Mouse (Mus musculus) ES-E14 (cell line): ENCODE results near the gene Castor2. TPM values are rescaled to one million over a fixed set of nuclear protein-coding genes. Genes with fewer than 3 reads are reported as not detected.

Experiments
- DNase-seq: peaks from one replicate; pipeline ENCODE4 v3.0.0-alpha.2; 2013; ENCODE audit warnings: low read depth, low spot score
- H3K27ac ChIP-seq: 2 replicates; pipeline ENCODE4 v1.5.1; 2012; ENCODE audit warnings: low read depth, mild to moderate bottlenecking, low read length, moderate library complexity, mixed read lengths; ENCODE audit not compliant: poor library complexity, insufficient read depth, severe bottlenecking
- H3K36me3 ChIP-seq: 2 replicates; pipeline ENCODE4 v1.6.1; 2012; ENCODE audit warnings: mild to moderate bottlenecking, low read length, moderate library complexity, mixed read lengths; ENCODE audit not compliant: control insufficient read depth, poor library complexity, insufficient read depth, severe bottlenecking
- H3K4me1 ChIP-seq, 2 experiments: fragments of 150-350 bp in 1 of 2; sonication (generic) in 1 of 2; 2 replicates each; pipeline ENCODE4 v1.6.1; 2012; ENCODE audit warnings: low read length in 2 of 2, mild to moderate bottlenecking in 1 of 2, mixed read lengths in 1 of 2; ENCODE audit not compliant: control insufficient read depth in 2 of 2, insufficient read depth in 2 of 2, poor library complexity in 1 of 2
- H3K4me3 ChIP-seq, 2 experiments: fragments of 150-350 bp in 1 of 2; sonication (generic) in 1 of 2; 2 replicates each; pipeline ENCODE4 v1.5.1; 2012; ENCODE audit warnings: low read length in 2 of 2, low read depth in 1 of 2, mild to moderate bottlenecking in 1 of 2, mixed read lengths in 1 of 2; ENCODE audit not compliant: insufficient read depth in 1 of 2, poor library complexity in 1 of 2, severe bottlenecking in 1 of 2
- H3K9ac ChIP-seq: 2 replicates; pipeline ENCODE4 v1.6.1; 2012; ENCODE audit warnings: low read depth, mild to moderate bottlenecking, low read length, mixed read lengths; ENCODE audit not compliant: poor library complexity, insufficient read depth, severe bottlenecking
- H3K9me3 ChIP-seq: fragments of 150-350 bp; sonication (generic); 2 replicates; pipeline ENCODE4 v1.6.1; 2012; ENCODE audit warnings: low read depth, mild to moderate bottlenecking, low read length; ENCODE audit not compliant: control insufficient read depth, insufficient read depth
- CHD2 ChIP-seq: IDR thresholded peaks from 2 replicates; pipeline ENCODE4 v1.6.1; 2014; ENCODE audit warnings: mild to moderate bottlenecking, low read depth, low read length, inconsistent platforms
- HCFC1 ChIP-seq: IDR thresholded peaks from 2 replicates; pipeline ENCODE4 v1.6.1; 2012; ENCODE audit warnings: low read length, inconsistent platforms, borderline replicate concordance; ENCODE audit not compliant: insufficient read depth
- MAFK ChIP-seq: IDR thresholded peaks from 2 replicates; pipeline ENCODE4 v1.6.1; 2014; ENCODE audit warnings: mild to moderate bottlenecking, low read depth, low read length, inconsistent platforms; ENCODE audit not compliant: insufficient read depth
- ZC3H11A ChIP-seq: IDR thresholded peaks from 2 replicates; pipeline ENCODE4 v1.6.1; 2012; ENCODE audit warnings: low read depth, mild to moderate bottlenecking, inconsistent platforms, low read length, borderline replicate concordance
- ZNF384 ChIP-seq: IDR thresholded peaks from 2 replicates; pipeline ENCODE4 v1.6.1; 2012; ENCODE audit warnings: low read depth, low read length, inconsistent platforms
- in situ Hi-C, 2 experiments: fragments of 600-800 bp; cut with MboI; formaldehyde crosslinking; loops; one replicate each; pipeline ENCODE4 v1.15.1; 2025; ENCODE audit warnings: low sequenced_read_pairs in 2 of 2, inconsistent platforms in 1 of 2; ENCODE audit not compliant: unreplicated experiment in 2 of 2
- total RNA-seq: library from RNA; depleted of rRNA; stranded (reverse); fragments of 300-350 nt; gene quantifications from 2 replicates; pipeline ENCODE4 v1.2.3, GENCODE M21; 2012

Gene Castor2
- total RNA-seq, 1 experiment, result 2.2 TPM

GRCm38 (mm10) chr5:134063362-134064064 is 36.0 kb upstream of the Castor2 start:
- H3K36me3 ChIP-seq, result no peaks in the 10 kb centered on the region
- H3K4me3 ChIP-seq, result no peak overlapping the region
- H3K9ac ChIP-seq, result no peak overlapping the region
- H3K9me3 ChIP-seq, result no peaks in the 10 kb centered on the region
- H3K4me1 ChIP-seq, result no peaks in the 10 kb centered on the region
- in situ Hi-C loops, result no loop called here
- no peak overlapping the region for H3K27ac ChIP-seq
- peak; percentile 36; the same call in 1 of the 2 replicates for TF ChIP-seq ZC3H11A
- no peak for TF ChIP-seq MAFK
- peak; percentile 81 for DNase-seq

GRCm38 (mm10) chr5:134066261-134066660 is 33.2 kb upstream of the Castor2 start:
- no peaks in the 10 kb centered on the region for H3K9me3 ChIP-seq
- no peaks in the 10 kb centered on the region for H3K36me3 ChIP-seq
- H3K27ac ChIP-seq, result no peak overlapping the region
- H3K9ac ChIP-seq, result no peak overlapping the region
- no peak for DNase-seq
- no peak overlapping the region for H3K4me3 ChIP-seq
- TF ChIP-seq MAFK (no peak), CHD2 (no peak), ZC3H11A (no peak), ZNF384 (no peak), HCFC1 (no peak)
- H3K4me1 ChIP-seq, result no peaks in the 10 kb centered on the region
- in situ Hi-C loops, result no loop called here

GRCm38 (mm10) chr5:134067924-134068323 is 31.6 kb upstream of the Castor2 start:
- no peak overlapping the region for H3K27ac ChIP-seq
- no peak overlapping the region for H3K4me3 ChIP-seq
- TF ChIP-seq HCFC1, result no peak
- TF ChIP-seq CHD2, result no peak
- TF ChIP-seq ZC3H11A, result no peak
- TF ChIP-seq MAFK, result no peak
- TF ChIP-seq ZNF384, result no peak
- H3K9me3 ChIP-seq, result no peaks in the 10 kb centered on the region
- H3K36me3 ChIP-seq, result no peaks in the 10 kb centered on the region
- H3K4me1 ChIP-seq, result no peaks in the 10 kb centered on the region
- DNase-seq, result no peak
- in situ Hi-C loops, result no loop called here
- no peak overlapping the region for H3K9ac ChIP-seq

- Histone ChIP-seq H3K9me3 (no peaks in the 10 kb centered on the region), H3K4me3 (no peak overlapping the region), H3K27ac (no peak overlapping the region), H3K4me1 (no peaks in the 10 kb centered on the region), H3K9ac (no peak overlapping the region), H3K36me3 (no peaks in the 10 kb centered on the region)
- in situ Hi-C loops, result no loop called here
- DNase-seq, result no peak
- no peak for TF ChIP-seq ZNF384
- no peak for TF ChIP-seq MAFK
- no peak for TF ChIP-seq HCFC1
- no peak for TF ChIP-seq ZC3H11A
- no peak for TF ChIP-seq CHD2
These were observed 25.9 kb upstream of the Castor2 start for GRCm38 (mm10) chr5:134073512-134074041.

GRCm38 (mm10) chr5:134074368-134074767 is 25.1 kb upstream of the Castor2 start:
- Histone ChIP-seq H3K27ac (no peak overlapping the region), H3K4me1 (no peaks in the 10 kb centered on the region), H3K4me3 (no peak overlapping the region), H3K9ac (no peak overlapping the region), H3K9me3 (no peaks in the 10 kb centered on the region), H3K36me3 (no peaks in the 10 kb centered on the region)
- TF ChIP-seq CHD2 (no peak), ZNF384 (no peak), ZC3H11A (no peak), MAFK (no peak), HCFC1 (no peak)
- in situ Hi-C loops, result no loop called here
- no peak for DNase-seq
